Mouse (Mus musculus) forebrain, embryonic 11.5 days (tissue): Measurements from ENCODE around the gene Prkcz. TPM values are rescaled to one million over a fixed set of nuclear protein-coding genes. Genes with fewer than 3 reads are reported as not detected.

ENCODE experiments used
- ATAC-seq: fragments of 200-750 bp; cut with Nextera tagmentation; replicated peaks from 2 replicates; pipeline ENCODE4 v1.8.0; 2017; ENCODE audit warnings: moderate TSS enrichment; ENCODE audit not compliant: low FRiP score
- DNase-seq: peaks from one replicate; pipeline ENCODE4 v3.0.0-alpha.2; 2017; ENCODE audit warnings: low spot score
- H3K27ac ChIP-seq: fragments of 300-500 bp; sonication (generic); 2 replicates; pipeline ENCODE4 v1.5.1; 2014; ENCODE audit warnings: low read depth, low read length
- H3K27me3 ChIP-seq: fragments of 300-500 bp; sonication (generic); 2 replicates; pipeline ENCODE4 v1.6.1; 2014; ENCODE audit warnings: mild to moderate bottlenecking, low read length, mixed read lengths; ENCODE audit not compliant: control insufficient read depth, insufficient read depth
- H3K36me3 ChIP-seq: fragments of 300-500 bp; sonication (generic); 2 replicates; pipeline ENCODE4 v1.6.1; 2014; ENCODE audit warnings: mild to moderate bottlenecking, low read length, moderate library complexity, mixed read lengths; ENCODE audit not compliant: control insufficient read depth, insufficient read depth
- H3K4me1 ChIP-seq: fragments of 300-500 bp; sonication (generic); replicated peaks from 2 replicates; pipeline ENCODE4 v1.6.1; 2014; ENCODE audit warnings: low read length, mixed read lengths; ENCODE audit not compliant: control insufficient read depth, insufficient read depth
- H3K4me2 ChIP-seq: fragments of 300-500 bp; sonication (generic); 2 replicates; pipeline ENCODE4 v1.6.1; 2014; ENCODE audit warnings: low read depth, mild to moderate bottlenecking, low read length, moderate library complexity, mixed read lengths; ENCODE audit not compliant: severe bottlenecking
- H3K4me3 ChIP-seq: fragments of 300-500 bp; sonication (generic); 2 replicates; pipeline ENCODE4 v1.5.1; 2014; ENCODE audit warnings: low read depth, low read length
- H3K9ac ChIP-seq: fragments of 300-500 bp; sonication (generic); 2 replicates; pipeline ENCODE4 v1.6.1; 2014; ENCODE audit warnings: low read length
- H3K9me3 ChIP-seq: fragments of 300-500 bp; sonication (generic); 2 replicates; pipeline ENCODE4 v1.6.1; 2016; ENCODE audit warnings: low read length, mixed read lengths; ENCODE audit not compliant: control insufficient read depth
- WGBS: fragments of 180-500 bp; shearing (Covaris S2); extraction: QIAGEN DNeasy Blood & Tissue Kit; methylation state at CpG from one replicate; pipeline ENCODE4 v1.1.7; 2014; 5-methylcytosine and 5-hydroxymethylcytosine counted together
- polyA plus RNA-seq: library from polyadenylated mRNA; unstranded; fragments of >200 nt; fragmentation: Nextera tagmentation; extraction: Ambion mirVana; gene quantifications from 2 replicates; pipeline ENCODE4 v1.2.1, GENCODE M21; 2014

Gene Prkcz
- polyA plus RNA-seq, 1 experiment from 2014 or later: 20.8 TPM

GRCm38 (mm10) chr4:155245770-155246492, 115.2 kb downstream of the Prkcz start:
- Histone ChIP-seq H3K27ac (no peak overlapping the region), H3K27me3 (no peaks in the 10 kb centered on the region), H3K4me2 (no peak overlapping the region), H3K4me3 (no peak overlapping the region), H3K9me3 (no peaks in the 10 kb centered on the region), H3K4me1 (peaks cover 3% of the 10 kb centered on the region; the same call in 1 of the 2 replicates), H3K36me3 (no peaks in the 10 kb centered on the region), H3K9ac (no peak overlapping the region)
- no peak for ATAC-seq
- 72% methylated on average over 6 of the region's 6 CpGs for whole genome bisulfite sequencing
- no peak for DNase-seq

GRCm38 (mm10) chr4:155243233-155243632, 117.9 kb downstream of the Prkcz start:
- H3K27me3 ChIP-seq: no peaks in the 10 kb centered on the region
- WGBS: 91% methylated on average over 12 of the region's 12 CpGs
- H3K4me3 ChIP-seq: no peak overlapping the region
- H3K36me3 ChIP-seq: no peaks in the 10 kb centered on the region
- ATAC-seq: no peak
- no peaks in the 10 kb centered on the region for H3K4me1 ChIP-seq
- H3K9ac ChIP-seq: no peak overlapping the region
- no peaks in the 10 kb centered on the region for H3K9me3 ChIP-seq
- H3K4me2 ChIP-seq: no peak overlapping the region
- no peak overlapping the region for H3K27ac ChIP-seq
- no peak for DNase-seq

GRCm38 (mm10) chr4:155242292-155242691, 118.9 kb downstream of the Prkcz start:
- Histone ChIP-seq H3K9ac (no peak overlapping the region), H3K4me2 (no peak overlapping the region), H3K4me1 (no peaks in the 10 kb centered on the region), H3K36me3 (no peaks in the 10 kb centered on the region), H3K27ac (no peak overlapping the region), H3K4me3 (no peak overlapping the region), H3K9me3 (no peaks in the 10 kb centered on the region), H3K27me3 (no peaks in the 10 kb centered on the region)
- DNase-seq (no peak), ATAC-seq (no peak)
- WGBS: 96% methylated on average over 5 of the region's 5 CpGs

GRCm38 (mm10) chr4:155241789-155242188, 119.4 kb downstream of the Prkcz start:
- Histone ChIP-seq H3K36me3 (no peaks in the 10 kb centered on the region), H3K4me2 (no peak overlapping the region), H3K27me3 (no peaks in the 10 kb centered on the region), H3K4me3 (no peak overlapping the region), H3K4me1 (no peaks in the 10 kb centered on the region), H3K27ac (no peak overlapping the region), H3K9me3 (no peaks in the 10 kb centered on the region), H3K9ac (no peak overlapping the region)
- no peak for DNase-seq
- no peak for ATAC-seq
- 91% methylated on average over 9 of the region's 9 CpGs for WGBS

GRCm38 (mm10) chr4:155239494-155239893, 121.7 kb downstream of the Prkcz start:
- Histone ChIP-seq H3K4me1 (peaks cover 14% of the 10 kb centered on the region), H3K27me3 (no peaks in the 10 kb centered on the region), H3K9ac (no peak overlapping the region), H3K36me3 (no peaks in the 10 kb centered on the region), H3K4me3 (no peak overlapping the region), H3K27ac (no peak overlapping the region), H3K4me2 (no peak overlapping the region), H3K9me3 (no peaks in the 10 kb centered on the region)
- DNase-seq (no peak), ATAC-seq (no peak)
- WGBS: 55% methylated on average over 6 of the region's 6 CpGs

- DNase-seq: no peak
- H3K4me2 ChIP-seq: no peak overlapping the region
- no peak overlapping the region for H3K27ac ChIP-seq
- 79% methylated on average over 5 of the region's 5 CpGs for WGBS
- no peaks in the 10 kb centered on the region for H3K27me3 ChIP-seq
- H3K4me3 ChIP-seq: no peak overlapping the region
- ATAC-seq: no peak
- no peaks in the 10 kb centered on the region for H3K9me3 ChIP-seq
- no peaks in the 10 kb centered on the region for H3K36me3 ChIP-seq
- H3K4me1 ChIP-seq: peaks cover 21% of the 10 kb centered on the region
- H3K9ac ChIP-seq: no peak overlapping the region
Observed at GRCm38 (mm10) chr4:155238276-155238675, 122.9 kb downstream of the Prkcz start.

- H3K9ac ChIP-seq: no peak overlapping the region
- whole genome bisulfite sequencing: 82% methylated on average over 12 of the region's 12 CpGs
- ATAC-seq: no peak
- H3K27me3 ChIP-seq: no peaks in the 10 kb centered on the region
- H3K4me2 ChIP-seq: no peak overlapping the region
- no peak overlapping the region for H3K4me3 ChIP-seq
- peaks cover 21% of the 10 kb centered on the region for H3K4me1 ChIP-seq
- no peak for DNase-seq
- H3K36me3 ChIP-seq: no peaks in the 10 kb centered on the region
- H3K9me3 ChIP-seq: no peaks in the 10 kb centered on the region
- no peak overlapping the region for H3K27ac ChIP-seq
Observed at GRCm38 (mm10) chr4:155236737-155237385, 124.3 kb downstream of the Prkcz start.

GRCm38 (mm10) chr4:155235311-155236119, 125.6 kb downstream of the Prkcz start:
- Histone ChIP-seq H3K4me1 (peaks cover 21% of the 10 kb centered on the region), H3K36me3 (no peaks in the 10 kb centered on the region), H3K4me2 (peak overlapping the region; percentile 41), H3K9ac (peak overlapping the region; percentile 65), H3K27ac (peak overlapping the region; percentile 81), H3K4me3 (peak overlapping the region; percentile 9; the same call in 1 of the 2 replicates), H3K9me3 (no peaks in the 10 kb centered on the region), H3K27me3 (no peaks in the 10 kb centered on the region)
- 24% methylated on average over 18 of the region's 18 CpGs for WGBS
- ATAC-seq: peak; percentile 87
- peak; percentile 89 for DNase-seq
